Mouse (Mus musculus): ENCODE measurements at regions not wholly inside any gene's neighbourhood (a gene's known extent, or its start where the extent isn't known, plus 50 kb on each side); places are given as distances from the start of the nearest gene placed in this dataset.

- no peak for DNase-seq (ENCODE audit: extremely low spot score, low read depth, low spot score)
These were observed 661.9 kb downstream of the Basp1 start for GRCm38 (mm10) chr15:24751480-24752157.

GRCm38 (mm10) chr15:24743240-24743639 lies 670.3 kb downstream of the Basp1 start:
- DNase-seq (ENCODE audit: extremely low spot score, low read depth, low spot score), result no peak

- DNase-seq (ENCODE audit: extremely low spot score, low read depth, low spot score), result no peak
These were observed 688.4 kb downstream of the Basp1 start for GRCm38 (mm10) chr15:24725170-24725569.

GRCm38 (mm10) chr15:24724664-24725063 lies 688.9 kb downstream of the Basp1 start:
- no peak for DNase-seq (ENCODE audit: extremely low spot score, low read depth, low spot score)

- DNase-seq (ENCODE audit: extremely low spot score, low read depth, low spot score), result no peak
These were observed 693.2 kb downstream of the Basp1 start for GRCm38 (mm10) chr15:24720346-24720745.

- DNase-seq (ENCODE audit: extremely low spot score, low read depth, low spot score), result no peak
These were observed 731.4 kb downstream of the Basp1 start for GRCm38 (mm10) chr15:24682167-24682566.

GRCm38 (mm10) chr15:24648938-24649337 lies 764.6 kb downstream of the Basp1 start:
- no peak for DNase-seq (ENCODE audit: extremely low spot score, low read depth, low spot score)

- no peak for DNase-seq (ENCODE audit: extremely low spot score, low read depth, low spot score)
These were observed 777.9 kb downstream of the Basp1 start for GRCm38 (mm10) chr15:24635620-24636019.

GRCm38 (mm10) chr15:24596242-24596641 lies 817.3 kb downstream of the Basp1 start:
- no peak for DNase-seq (ENCODE audit: extremely low spot score, low read depth, low spot score)

- DNase-seq (ENCODE audit: extremely low spot score, low read depth, low spot score), result peak; percentile 61
These were observed 824.6 kb downstream of the Basp1 start for GRCm38 (mm10) chr15:24588943-24589342.

GRCm38 (mm10) chr15:24566981-24567380 lies 846.6 kb downstream of the Basp1 start:
- DNase-seq (ENCODE audit: extremely low spot score, low read depth, low spot score), result no peak

GRCm38 (mm10) chr15:24556806-24557205 lies 856.8 kb downstream of the Basp1 start:
- DNase-seq (ENCODE audit: extremely low spot score, low read depth, low spot score), result no peak

GRCm38 (mm10) chr15:24550108-24550507 lies 863.5 kb downstream of the Basp1 start:
- no peak for DNase-seq (ENCODE audit: extremely low spot score, low read depth, low spot score)

- DNase-seq (ENCODE audit: extremely low spot score, low read depth, low spot score), result no peak
These were observed 883.5 kb downstream of the Basp1 start for GRCm38 (mm10) chr15:24530065-24530464.

- no peak for DNase-seq (ENCODE audit: extremely low spot score, low read depth, low spot score)
These were observed 886.2 kb downstream of the Basp1 start for GRCm38 (mm10) chr15:24527379-24527778.

- no peak for DNase-seq (ENCODE audit: extremely low spot score, low read depth, low spot score)
These were observed 899.6 kb downstream of the Basp1 start for GRCm38 (mm10) chr15:24513926-24514325.

- DNase-seq (ENCODE audit: extremely low spot score, low read depth, low spot score), result no peak
These were observed 911.5 kb downstream of the Basp1 start for GRCm38 (mm10) chr15:24501907-24502559.

- DNase-seq (ENCODE audit: extremely low spot score, low read depth, low spot score), result no peak
These were observed 927.3 kb downstream of the Basp1 start for GRCm38 (mm10) chr15:24486235-24486634.

- no peak for DNase-seq (ENCODE audit: extremely low spot score, low read depth, low spot score)
These were observed 945.3 kb downstream of the Basp1 start for GRCm38 (mm10) chr15:24468239-24468638.

- no peak for DNase-seq (ENCODE audit: extremely low spot score, low read depth, low spot score)
These were observed 955.8 kb downstream of the Basp1 start for GRCm38 (mm10) chr15:24457726-24458125.

- DNase-seq (ENCODE audit: extremely low spot score, low read depth, low spot score), result no peak
These were observed 980.5 kb downstream of the Basp1 start for GRCm38 (mm10) chr15:24433083-24433482.

GRCm38 (mm10) chr15:24429154-24429553 lies 984.4 kb downstream of the Basp1 start:
- no peak for DNase-seq (ENCODE audit: extremely low spot score, low read depth, low spot score)

Data from hindlimb bud, embryonic 11.5 days (tissue).